Mouse (Mus musculus) neural tube, embryonic 14.5 days (tissue): Measurements from ENCODE around the gene Pcsk6. TPM values are rescaled to one million over a fixed set of nuclear protein-coding genes. Genes with fewer than 3 reads are reported as not detected.

Source experiments
- ATAC-seq: fragments of 200-750 bp; cut with Nextera tagmentation; 2 replicates; pipeline ENCODE4 v1.8.0; 2017; ENCODE audit warnings: low read depth, mild to moderate bottlenecking, moderate TSS enrichment, moderate library complexity
- H3K27ac ChIP-seq: fragments of 300-500 bp; sonication (generic); 2 replicates; pipeline ENCODE4 v1.5.1; 2014; ENCODE audit warnings: low read depth, mild to moderate bottlenecking, control low read depth, low read length, moderate library complexity, mixed read lengths
- H3K27me3 ChIP-seq: fragments of 300-500 bp; sonication (generic); 2 replicates; pipeline ENCODE4 v1.6.1; 2014; ENCODE audit warnings: low read length; ENCODE audit not compliant: control insufficient read depth, insufficient read depth
- H3K36me3 ChIP-seq: fragments of 300-500 bp; sonication (generic); 2 replicates; pipeline ENCODE4 v1.6.1; 2014; ENCODE audit warnings: low read length, mixed read lengths; ENCODE audit not compliant: control insufficient read depth, insufficient read depth
- H3K4me1 ChIP-seq: fragments of 300-500 bp; sonication (generic); 2 replicates; pipeline ENCODE4 v1.6.1; 2014; ENCODE audit warnings: low read length; ENCODE audit not compliant: control insufficient read depth, insufficient read depth
- H3K4me2 ChIP-seq: fragments of 300-500 bp; sonication (generic); 2 replicates; pipeline ENCODE4 v1.6.1; 2014; ENCODE audit warnings: mild to moderate bottlenecking, low read depth, low read length, control low read depth
- H3K4me3 ChIP-seq: fragments of 300-500 bp; sonication (generic); 2 replicates; pipeline ENCODE4 v1.5.1; 2014; ENCODE audit warnings: low read depth, low read length, control low read depth, mixed read lengths
- H3K9ac ChIP-seq: fragments of 300-500 bp; sonication (generic); replicated peaks from 2 replicates; pipeline ENCODE4 v1.6.1; 2014; ENCODE audit warnings: low read depth, mild to moderate bottlenecking, control low read depth, low read length, mixed read lengths
- H3K9me3 ChIP-seq: fragments of 300-500 bp; sonication (generic); 2 replicates; pipeline ENCODE4 v1.6.1; 2016; ENCODE audit warnings: low read length; ENCODE audit not compliant: control insufficient read depth
- WGBS: fragments of 180-500 bp; shearing (Covaris S2); extraction: QIAGEN DNeasy Blood & Tissue Kit; methylation state at CpG from one replicate; pipeline ENCODE4 v1.1.7; 2014; 5-methylcytosine and 5-hydroxymethylcytosine counted together
- polyA plus RNA-seq: library from polyadenylated mRNA; unstranded; fragments of >200 nt; fragmentation: Nextera tagmentation; extraction: Ambion mirVana; gene quantifications from 2 replicates; pipeline ENCODE4 v1.2.1, GENCODE M21; 2014

Gene Pcsk6
- polyA plus RNA-seq, 1 experiment from 2014 or later, result 2.6 TPM

- ATAC-seq, result no peak
- peaks cover 25% of the 10 kb centered on the region for H3K36me3 ChIP-seq
- H3K9ac ChIP-seq, result no peak overlapping the region
- no peaks in the 10 kb centered on the region for H3K27me3 ChIP-seq
- no peaks in the 10 kb centered on the region for H3K9me3 ChIP-seq
- H3K4me3 ChIP-seq, result no peak overlapping the region
- no peak overlapping the region for H3K27ac ChIP-seq
- WGBS, result 90% methylated on average over 8 of the region's 8 CpGs
- no peaks in the 10 kb centered on the region for H3K4me1 ChIP-seq
- no peak overlapping the region for H3K4me2 ChIP-seq
Measured at GRCm38 (mm10) chr7:66092656-66093055, 231.1 kb downstream of the Pcsk6 start.

DNA sequence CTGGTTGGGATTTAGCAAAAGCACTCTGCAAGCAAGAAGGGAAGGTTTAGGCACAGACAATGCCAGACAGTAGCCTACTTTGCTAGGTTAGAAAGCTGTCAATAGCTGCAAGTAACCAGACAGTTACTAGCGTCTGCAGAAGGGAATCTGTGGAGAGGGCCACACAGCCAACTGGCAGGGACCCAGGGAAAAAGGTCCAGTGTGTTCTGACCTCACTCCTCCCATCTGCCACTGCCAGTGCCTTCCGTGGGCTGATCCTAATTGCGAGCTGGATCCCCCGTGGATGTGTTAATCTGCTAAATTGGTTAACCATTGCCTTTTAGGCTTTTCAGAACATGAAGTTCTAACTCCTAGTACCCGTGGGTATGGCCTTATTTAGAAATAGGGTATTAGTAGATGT is 232.6 kb downstream of the Pcsk6 start:
- Histone ChIP-seq H3K27ac (no peak overlapping the region), H3K36me3 (peaks cover 21% of the 10 kb centered on the region), H3K4me2 (no peak overlapping the region), H3K9ac (no peak overlapping the region), H3K4me1 (no peaks in the 10 kb centered on the region), H3K27me3 (no peaks in the 10 kb centered on the region), H3K4me3 (no peak overlapping the region), H3K9me3 (no peaks in the 10 kb centered on the region)
- WGBS, result 83% methylated on average over 5 of the region's 5 CpGs
- ATAC-seq, result no peak

DNA sequence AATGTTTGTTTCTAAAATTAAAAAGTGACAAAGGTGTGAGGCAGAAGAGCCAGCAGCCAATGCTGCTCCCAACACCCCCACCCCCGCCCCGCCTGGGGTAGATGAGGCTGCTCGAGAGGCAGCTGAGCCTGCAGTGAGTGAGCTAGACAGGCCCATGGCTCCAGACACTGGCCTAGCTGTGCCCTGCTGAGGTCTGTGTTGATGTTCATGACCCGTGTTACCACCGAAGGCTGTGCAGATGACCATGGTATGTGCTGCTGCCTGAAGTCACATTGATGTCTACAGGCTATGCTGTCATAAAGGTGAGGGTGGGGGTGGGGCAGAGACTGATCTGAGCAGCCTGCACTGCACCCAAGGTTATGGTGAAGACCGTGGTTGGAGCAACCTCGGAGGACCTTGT is 237.3 kb downstream of the Pcsk6 start:
- Histone ChIP-seq H3K4me2 (no peak overlapping the region), H3K36me3 (no peaks in the 10 kb centered on the region), H3K27ac (no peak overlapping the region), H3K9ac (no peak overlapping the region), H3K9me3 (no peaks in the 10 kb centered on the region), H3K4me3 (no peak overlapping the region), H3K27me3 (no peaks in the 10 kb centered on the region), H3K4me1 (no peaks in the 10 kb centered on the region)
- ATAC-seq, result no peak
- 92% methylated on average over 7 of the region's 7 CpGs for WGBS

Other genes starting within 250 kb of the Pcsk6 start
- gene Tarsl2, start 216.8 kb upstream of the Pcsk6 start, polyA plus RNA-seq, result 23.4 and 25.0 TPM in 2 replicates
- gene Tm2d3, start 170.6 kb upstream of the Pcsk6 start, polyA plus RNA-seq, result 86.7 and 93.5 TPM in 2 replicates
- not detected in 2 replicates for gene Gm45213, start 181.9 kb downstream of the Pcsk6 start, polyA plus RNA-seq
- 114 and 125 TPM in 2 replicates for gene Snrpa1, start 197.3 kb downstream of the Pcsk6 start, polyA plus RNA-seq
- gene Selenos, start 217.9 kb downstream of the Pcsk6 start, polyA plus RNA-seq, result 79.0 and 89.7 TPM in 2 replicates
- 16.1 and 16.4 TPM in 2 replicates for gene Chsy1, start 247.8 kb downstream of the Pcsk6 start, polyA plus RNA-seq